Mouse (Mus musculus) cerebellum, adult (tissue): ENCODE measurements around the gene Tnfsf9.

Experiments used
- ATAC-seq: cut with Nextera tagmentation; 2 replicates; pipeline ENCODE4 v1.9.2; 2017; ENCODE audit warnings: mild to moderate bottlenecking, moderate library complexity, mixed read lengths; ENCODE audit not compliant: insufficient number of reproducible peaks, low FRiP score, low TSS enrichment

Gene Tnfsf9

GRCm38 (mm10) chr17:57105181-57106034 lies at the start of gene Tnfsf9:
Gene Tnfsf9 (plus strand): TSS chr17:57105325.
- peak; percentile 75 for ATAC-seq

DNA sequence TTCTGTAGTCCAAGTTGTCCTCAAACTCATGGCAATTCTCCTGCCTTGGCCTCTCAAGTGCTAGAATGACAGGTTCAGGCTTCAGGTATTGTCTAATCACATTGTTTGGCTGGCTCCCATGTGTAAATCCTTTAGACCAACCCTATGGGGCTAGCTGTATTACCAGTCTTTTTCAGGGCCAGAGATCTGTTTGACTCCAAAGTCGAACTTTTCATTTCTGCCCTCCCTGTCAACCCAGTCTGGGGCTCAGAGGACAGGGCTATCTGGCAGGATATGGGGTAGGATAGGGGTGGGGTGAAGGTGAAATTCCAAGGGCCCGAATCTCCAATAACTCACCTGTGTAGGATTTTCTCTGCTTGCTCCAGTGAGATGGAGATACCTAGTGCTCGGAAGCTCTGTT lies 48.9 kb upstream of the Tnfsf9 start:
- no peak for ATAC-seq

DNA sequence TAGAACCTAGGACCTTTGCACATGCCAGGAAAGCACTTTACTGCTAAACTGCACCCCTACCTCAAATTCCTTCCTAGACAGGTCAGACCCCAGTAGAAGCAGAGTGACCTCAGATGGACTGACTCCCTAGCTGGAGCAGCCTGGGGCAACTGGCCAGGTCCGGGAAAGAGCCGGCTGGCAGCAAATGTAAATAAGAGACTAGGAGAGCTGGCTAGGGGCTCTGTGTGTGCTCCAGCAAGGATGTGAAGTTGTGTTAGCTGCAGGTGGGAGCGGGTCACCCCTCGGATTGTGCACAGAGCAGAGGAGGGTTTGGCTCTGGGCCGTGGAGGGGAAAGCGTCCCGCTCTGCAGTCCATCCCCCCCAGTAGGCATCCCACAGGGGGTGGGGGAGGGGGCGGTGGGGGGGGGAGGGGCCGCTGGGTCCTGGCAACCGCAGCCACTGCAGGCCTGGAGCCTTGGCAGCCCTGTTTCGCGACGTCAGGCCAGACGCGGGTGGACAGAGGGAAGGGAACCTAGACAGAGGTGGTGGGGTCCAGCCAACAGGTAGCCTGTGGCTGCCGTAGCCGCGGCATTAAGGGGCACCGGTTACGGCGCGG lies 46.1 kb upstream of the Tnfsf9 start, which contains the start of gene Crb3:
Crb3 (plus strand) TSS at position 215 of the 595 bp plus-strand sequence.
- no peak for ATAC-seq

DNA sequence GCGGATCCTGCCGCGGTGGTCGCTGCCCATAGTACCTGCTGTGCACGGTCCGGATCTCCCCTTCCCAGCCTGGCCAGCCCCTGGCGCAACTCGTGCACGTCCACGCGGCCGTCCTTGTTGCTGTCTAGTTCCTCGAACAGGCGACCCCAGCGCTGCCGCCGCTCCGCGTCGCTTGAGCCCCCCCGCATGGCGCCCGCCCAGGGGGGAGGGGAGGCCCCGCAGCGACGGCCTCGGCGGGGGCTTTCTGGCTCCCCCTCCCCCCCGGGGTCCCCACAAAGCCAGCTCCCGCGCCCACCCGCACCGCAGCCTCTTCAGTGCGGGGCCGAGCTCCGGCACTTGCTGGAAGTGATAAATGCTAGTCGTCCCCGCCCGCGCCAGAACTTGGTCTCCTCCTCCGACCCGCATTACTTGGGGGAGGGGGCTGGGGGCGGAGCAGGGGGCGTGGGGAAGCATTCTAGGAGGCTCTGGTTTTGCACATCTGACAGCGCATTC lies 45.6 kb upstream of the Tnfsf9 start, which contains the start of gene Slc25a23:
Slc25a23 (minus strand) TSS at position 378 of the 492 bp plus-strand sequence.
- no peak for ATAC-seq

- ATAC-seq = peak; percentile 92
Observed at GRCm38 (mm10) chr17:57060231-57060801, 44.8 kb upstream of the Tnfsf9 start.

DNA sequence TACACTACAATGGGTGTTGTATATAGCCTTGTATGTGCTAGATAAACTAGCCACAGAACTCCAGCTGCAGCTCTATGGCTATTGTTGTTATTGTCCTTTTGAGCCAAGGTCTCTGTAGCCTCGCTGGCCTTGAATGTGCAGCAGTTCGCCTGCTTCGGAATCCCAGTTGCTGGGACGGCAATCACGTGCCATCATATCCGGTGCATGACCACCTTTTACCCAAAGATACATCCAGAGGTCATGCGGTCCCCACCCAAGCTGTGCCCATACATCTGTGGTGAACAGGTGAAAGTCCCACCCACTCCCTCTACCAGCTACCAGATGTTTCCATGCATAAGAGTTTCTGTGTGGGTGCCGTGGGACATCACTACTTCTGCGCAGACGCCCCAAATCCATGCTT lies 44.1 kb upstream of the Tnfsf9 start:
- no peak for ATAC-seq

DNA sequence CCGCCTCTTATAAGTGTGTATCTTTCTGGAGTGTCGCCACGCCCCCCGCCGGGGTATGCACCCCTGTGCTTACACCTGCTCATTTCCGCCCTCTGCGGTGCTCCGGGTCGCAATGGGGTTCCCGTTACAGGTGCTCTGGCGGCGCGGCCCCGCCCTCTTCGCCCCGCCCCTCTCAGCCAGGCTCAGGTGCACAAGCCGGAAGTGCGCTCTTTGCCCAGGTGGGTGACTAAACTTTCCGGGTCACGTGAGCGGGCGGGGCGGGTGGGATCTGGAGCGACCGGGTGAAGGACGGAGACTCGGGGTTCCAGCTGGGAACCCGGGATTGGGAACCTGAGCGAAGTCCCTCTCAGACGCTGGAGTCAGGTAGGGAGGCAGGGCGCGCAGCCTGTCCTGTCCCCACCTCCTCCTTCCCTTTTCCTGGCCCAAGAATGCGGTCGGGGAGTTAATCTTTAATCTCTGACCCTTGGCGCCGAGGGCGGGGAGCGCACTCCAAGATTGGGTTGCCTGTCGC lies 43.1 kb upstream of the Tnfsf9 start:
- ATAC-seq = no peak

DNA sequence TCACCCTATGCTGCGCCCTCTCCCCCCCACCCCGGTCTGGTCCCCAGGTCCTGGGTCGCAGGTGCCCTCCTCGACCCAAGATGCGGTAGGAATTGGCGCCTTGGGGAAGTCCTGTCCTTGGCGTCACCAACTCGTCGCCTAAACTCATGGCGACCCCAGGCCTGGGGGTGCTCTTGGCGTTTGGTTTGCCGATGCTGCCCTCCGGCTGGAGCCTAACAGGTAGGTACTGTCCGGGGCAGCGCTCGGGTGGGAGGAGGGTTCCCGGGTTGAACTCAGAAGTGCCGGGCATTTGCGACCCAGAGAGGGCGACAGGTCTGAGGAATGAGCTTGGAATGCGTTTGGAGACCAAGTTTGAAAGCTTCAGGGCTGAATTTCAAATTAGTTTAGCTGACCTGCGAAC lies 42.6 kb upstream of the Tnfsf9 start:
- ATAC-seq = no peak

DNA sequence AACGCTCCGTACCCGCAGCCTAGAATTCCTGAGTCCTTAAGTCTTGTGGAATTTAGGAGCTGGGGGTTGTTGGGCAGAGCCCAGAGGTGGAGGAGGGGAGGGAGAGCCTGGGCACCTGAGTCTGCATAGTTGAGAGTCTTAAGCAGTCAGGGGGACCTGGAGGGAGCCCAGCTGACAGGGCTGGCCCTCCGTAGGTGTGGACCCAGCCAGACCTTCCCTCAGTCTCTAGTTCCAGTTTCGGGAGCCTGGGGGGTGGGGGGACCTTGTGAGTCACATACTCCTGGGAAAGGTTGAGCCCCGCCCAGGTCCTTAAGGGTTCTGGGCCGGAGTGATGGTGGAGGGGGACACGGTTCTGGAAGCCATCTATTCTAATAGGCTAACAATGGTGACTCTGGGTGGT lies 42.1 kb upstream of the Tnfsf9 start:
- ATAC-seq = no peak

- no peak for ATAC-seq
Observed at GRCm38 (mm10) chr17:57066908-57067307, 38.2 kb upstream of the Tnfsf9 start.

DNA sequence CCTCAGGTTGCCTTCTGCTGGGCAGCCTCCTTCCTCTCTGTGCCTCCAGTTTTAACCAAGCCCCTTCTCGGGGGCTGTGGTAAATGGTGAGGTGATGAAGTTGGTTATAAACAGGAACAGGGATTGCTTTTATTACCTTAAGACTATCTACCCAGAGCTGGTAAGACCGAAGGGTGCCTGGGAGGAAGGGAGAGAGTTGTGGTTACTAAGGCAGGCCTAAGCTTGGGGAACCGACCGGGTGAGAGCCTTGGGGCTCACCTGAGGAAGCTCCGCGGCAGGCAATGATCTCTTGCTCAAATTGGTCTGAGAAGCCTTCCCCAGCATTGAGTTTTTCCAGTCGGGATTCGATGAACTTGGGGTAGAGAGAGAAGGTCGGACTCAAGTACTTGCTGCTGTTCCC lies 34.9 kb upstream of the Tnfsf9 start:
- ATAC-seq = no peak

DNA sequence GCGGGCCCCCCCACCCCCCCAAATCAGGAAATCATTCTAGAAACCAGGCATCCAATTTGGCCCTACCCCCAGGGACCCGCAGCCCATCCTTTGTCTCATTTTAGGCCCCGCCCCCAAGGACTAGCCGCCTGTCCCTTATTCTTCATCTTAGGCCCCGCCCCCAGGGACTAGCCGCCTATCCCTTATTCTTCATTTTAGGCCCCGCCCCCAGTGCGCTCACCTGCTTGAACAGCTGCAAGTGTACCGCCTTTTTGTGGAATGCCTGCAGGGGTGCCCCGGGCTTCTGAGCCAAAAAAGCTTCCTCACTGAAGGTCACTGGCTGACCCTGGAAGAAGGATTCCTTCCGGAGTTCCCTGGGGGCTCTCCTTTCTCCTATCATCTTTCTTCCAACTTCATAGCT lies 34.4 kb upstream of the Tnfsf9 start:
- no peak for ATAC-seq

GRCm38 (mm10) chr17:57076916-57077315 lies 28.2 kb upstream of the Tnfsf9 start:
- ATAC-seq = no peak

- ATAC-seq = no peak
Observed at GRCm38 (mm10) chr17:57078336-57078735, 26.8 kb upstream of the Tnfsf9 start, which contains the start of gene Dennd1c. Gene Dennd1c (minus strand): TSS chr17:57078514.

DNA sequence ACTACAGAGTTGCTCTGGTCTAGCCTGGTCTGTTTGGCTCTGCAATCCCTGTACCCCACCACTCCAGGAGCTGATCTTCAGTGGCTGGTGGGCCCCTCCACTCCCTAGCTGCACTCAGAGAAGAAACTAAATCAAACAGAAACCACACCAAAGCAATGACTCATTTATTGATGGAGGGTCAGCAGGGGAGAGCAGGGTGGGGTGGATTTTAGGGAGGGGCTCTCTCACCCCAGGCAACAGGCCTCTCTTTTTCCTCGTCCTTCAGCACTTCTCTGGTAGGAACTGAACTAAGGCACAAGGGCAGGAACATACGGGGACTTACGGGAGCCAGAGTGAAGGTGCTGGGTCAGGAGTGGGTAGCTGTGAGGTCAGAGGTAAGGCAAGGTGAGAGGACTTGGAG lies 25.2 kb upstream of the Tnfsf9 start:
- ATAC-seq = no peak

DNA sequence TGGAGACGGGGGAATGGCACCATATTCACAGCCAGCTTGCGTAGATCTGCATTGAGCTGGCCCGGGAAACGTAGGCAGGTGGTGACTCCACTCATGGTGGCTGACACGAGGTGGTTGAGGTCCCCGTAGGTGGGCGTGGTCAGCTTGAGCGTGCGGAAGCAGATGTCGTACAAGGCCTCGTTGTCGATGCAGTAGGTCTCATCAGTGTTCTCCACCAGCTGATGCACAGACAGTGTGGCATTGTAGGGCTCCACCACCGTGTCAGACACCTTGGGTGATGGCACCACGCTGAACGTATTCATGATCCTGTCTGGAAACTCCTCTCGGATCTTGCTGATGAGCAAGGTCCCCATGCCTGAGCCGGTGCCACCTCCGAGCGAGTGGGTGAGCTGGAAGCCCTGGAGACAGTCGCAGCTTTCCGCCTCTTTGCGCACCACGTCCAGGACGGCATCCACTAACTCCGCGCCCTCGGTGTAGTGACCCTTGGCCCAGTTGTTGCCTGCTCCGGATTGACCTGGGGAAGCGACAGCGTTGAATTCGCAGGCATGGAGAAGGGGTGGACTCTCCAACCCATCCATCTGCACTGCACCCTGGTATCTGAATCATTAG lies 23.8 kb upstream of the Tnfsf9 start:
- no peak for ATAC-seq

GRCm38 (mm10) chr17:57082481-57082880 lies 22.6 kb upstream of the Tnfsf9 start:
- ATAC-seq = 0 out of 2 replicates have a peak, but pooled peaks have one; percentile 17

- peak; percentile 67 for ATAC-seq
Observed at GRCm38 (mm10) chr17:57085970-57086757, 19.0 kb upstream of the Tnfsf9 start.

DNA sequence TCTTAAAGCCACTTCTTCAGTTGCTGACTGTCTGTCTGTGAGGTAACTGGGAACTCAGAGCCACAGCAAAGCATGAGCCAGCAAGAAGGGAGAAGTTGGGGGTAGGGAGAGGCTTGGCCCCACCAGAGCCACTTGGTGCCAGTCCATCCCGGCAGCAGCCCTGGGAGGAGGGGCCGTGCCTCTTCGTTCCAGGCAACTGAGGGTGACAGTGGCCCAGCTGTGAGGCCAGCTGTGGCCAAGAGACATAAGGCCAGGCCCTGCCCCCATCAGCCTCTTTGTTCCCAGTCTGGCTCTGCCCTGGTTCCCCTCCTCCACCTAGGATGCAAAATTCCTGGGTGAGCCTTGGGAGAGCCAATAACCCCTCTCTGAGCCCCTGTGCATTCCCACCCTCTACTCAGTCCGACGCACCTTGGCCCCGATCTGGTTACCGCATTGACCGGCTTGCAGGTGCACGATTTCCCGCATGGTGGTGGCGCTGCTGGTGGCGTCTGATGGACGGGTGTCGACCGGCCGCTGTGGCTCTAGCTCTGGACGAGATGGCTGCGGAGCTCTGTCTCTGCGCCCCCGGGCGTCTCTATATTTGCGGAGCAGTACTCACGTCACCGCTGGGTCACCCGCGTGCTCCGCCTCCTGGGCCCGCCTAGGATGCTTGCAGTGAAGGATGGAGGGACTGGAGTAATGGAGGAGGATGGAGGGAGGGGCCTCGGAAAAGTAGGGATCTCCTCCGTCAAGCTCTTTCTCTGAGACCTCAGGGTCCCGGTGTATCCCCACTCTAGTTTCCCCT lies 17.9 kb upstream of the Tnfsf9 start, which contains the start of gene Tubb4a:
Tubb4a (minus strand) TSS at position 734 of the 784 bp plus-strand sequence.
- peak; percentile 89 for ATAC-seq
